Mouse (Mus musculus) kidney, postnatal 10 days (tissue): ENCODE results near the gene Cnih3.

Experiments used
- DNase-seq: peaks from one replicate; pipeline ENCODE4 v3.0.0; 2021; ENCODE audit warnings: mixed read lengths

Cnih3 gene

DNA sequence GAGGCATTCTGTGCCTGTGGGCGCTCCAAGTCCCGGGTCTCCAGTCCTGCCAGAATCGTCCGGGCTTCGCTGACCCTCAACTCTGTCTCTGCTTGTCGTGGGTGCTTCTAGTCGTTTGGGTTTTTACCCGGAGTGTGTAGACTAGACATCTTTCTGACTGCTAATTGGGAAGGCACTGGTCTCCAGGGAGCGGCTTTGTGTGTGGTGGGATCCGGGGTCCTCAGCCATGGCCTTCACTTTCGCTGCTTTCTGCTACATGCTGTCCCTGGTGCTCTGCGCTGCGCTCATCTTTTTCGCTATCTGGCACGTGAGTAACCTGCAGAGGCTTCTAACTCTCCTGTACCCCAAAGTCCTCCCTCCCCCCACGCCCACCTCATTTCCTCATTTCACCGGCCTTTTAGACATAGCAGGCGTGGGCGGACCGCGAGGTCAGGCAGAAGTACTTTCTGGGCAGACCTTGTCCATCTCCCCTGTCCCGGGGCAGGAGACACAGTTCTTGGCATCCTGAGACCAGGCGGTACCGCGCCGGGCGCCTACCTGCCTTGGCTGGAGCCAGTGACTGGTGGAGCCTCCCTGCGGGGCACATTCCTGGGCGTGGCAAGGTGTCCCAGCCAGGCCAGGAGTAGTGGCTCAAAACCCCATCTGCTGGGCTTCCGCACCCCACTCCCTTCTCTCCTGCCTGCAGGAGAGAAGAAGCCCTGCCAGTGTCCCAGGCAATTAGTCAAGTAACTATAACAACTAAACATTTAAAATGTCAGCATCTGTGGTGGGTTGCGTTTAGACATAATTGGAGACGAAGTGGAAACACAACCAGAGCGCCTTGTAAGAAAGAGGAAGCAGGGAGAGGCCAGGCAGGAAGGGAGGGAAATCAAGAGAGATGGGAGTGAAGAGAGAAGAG is 1.0 kb downstream of the Cnih3 start:
- DNase-seq, result peak; percentile 20

DNA sequence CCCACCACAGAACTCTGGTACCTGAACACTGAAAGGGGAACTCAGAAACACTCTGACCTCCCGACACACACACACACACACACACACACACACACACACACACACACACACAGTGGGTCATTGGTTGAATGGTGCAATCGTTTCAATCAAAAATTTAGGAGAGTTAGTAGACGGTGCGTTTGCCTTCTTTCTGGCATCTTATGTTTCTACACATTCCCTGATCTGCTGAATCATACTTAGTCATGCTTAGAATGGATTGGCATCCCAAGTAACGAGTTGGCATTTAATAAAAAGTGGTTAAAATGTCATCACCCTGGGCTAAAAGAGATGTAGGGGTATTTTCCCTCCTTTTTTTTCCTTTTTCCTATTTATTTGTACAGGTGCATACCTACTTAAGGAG is 3.3 kb downstream of the Cnih3 start:
- no peak for DNase-seq

DNA sequence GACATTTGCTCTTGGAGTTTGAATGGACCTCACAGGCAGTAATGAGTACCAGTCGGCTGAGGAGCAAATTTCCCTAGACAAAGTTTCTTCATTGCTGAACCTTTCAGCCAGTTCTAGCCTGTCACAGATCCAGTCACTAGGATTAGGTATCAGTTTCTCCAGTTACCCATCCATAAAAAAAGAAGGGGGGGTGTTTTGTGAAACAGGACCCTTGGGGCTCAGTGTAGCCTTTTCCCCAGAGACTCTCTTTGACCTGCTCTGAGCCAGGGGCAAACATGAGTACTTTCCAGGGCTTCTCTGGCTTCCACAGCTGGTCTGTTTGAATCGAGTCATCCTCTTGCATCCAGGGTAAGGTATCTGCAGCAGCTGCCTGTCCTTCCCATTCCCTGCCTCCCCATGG is 5.4 kb downstream of the Cnih3 start:
- no peak for DNase-seq

DNA sequence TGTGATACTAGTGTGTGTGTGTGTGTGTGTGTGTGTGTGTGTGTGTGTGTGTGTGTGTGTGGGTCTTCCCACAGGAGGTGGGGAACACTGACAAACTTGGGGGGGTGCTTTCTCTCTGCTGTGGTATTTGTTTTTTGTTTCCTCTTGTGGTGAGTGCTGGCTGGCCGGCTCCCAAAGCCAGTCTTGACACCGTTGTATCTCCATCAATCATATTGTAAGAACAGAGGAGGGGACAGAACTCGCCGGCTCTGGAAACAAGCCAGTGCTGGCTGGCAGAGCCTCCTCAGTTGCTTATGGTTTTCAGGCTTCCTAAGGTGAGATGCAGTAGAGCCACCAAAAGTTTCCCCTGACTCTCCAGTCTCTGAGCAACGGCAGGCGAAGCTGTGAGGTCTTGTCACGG is 6.1 kb downstream of the Cnih3 start:
- no peak for DNase-seq

DNA sequence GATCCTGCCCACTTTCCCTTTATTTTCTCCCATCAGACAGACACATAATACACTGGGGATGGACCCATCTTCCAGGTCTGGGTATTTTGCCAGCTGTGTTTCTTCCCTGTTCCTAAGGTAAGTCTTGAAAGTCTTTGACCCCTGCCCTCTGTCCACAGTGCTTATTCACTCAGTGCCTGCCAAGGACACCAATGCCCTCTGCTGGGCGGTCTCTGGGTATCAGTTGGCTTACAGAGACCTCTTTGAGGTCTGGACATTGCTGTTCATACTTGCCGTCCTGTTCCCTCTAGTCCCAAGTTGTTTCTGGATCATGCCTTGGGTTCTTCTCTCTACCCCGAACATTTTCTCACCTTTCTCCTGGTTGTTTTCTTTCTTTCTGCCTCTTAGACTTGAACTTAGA is 8.3 kb downstream of the Cnih3 start:
- no peak for DNase-seq

DNA sequence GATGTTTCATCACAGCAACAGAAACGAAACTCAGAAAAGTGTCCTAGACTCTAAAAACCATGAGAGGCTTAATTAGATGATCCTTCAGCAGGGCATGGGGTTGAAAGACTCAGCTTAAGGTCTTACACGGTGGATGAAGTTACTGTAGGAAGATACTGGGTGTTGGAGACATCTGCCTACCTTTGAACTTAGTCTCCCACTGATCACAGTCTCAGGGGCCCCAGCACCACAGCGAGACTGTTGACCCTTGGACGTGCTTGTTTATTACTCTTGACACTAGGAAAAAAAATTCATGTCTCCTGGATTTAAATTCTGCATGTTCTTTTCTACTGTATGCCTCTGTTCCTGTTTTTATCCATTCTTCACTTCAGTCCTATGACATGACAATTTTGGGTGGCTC is 11.6 kb downstream of the Cnih3 start:
- DNase-seq, result no peak

DNA sequence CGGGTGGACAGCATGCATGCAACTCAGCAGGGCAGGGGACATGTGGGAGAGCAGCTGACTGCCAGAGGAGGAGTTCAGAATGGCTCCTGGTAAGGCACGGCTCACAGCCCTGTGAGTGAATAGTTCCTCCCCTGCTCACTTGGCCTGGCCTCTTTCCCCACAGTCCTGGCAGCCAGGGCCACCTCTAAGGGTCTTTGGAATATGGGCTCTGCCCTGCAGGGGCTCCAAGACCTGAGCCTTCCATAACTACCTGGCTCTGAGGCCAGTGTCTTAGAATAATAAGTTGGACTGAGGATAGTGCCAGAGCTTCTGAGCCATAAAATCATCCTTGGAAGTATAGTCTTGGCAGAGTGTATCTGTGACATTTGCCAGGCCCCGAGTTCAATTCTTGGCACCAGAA is 12.9 kb downstream of the Cnih3 start:
- no peak for DNase-seq

DNA sequence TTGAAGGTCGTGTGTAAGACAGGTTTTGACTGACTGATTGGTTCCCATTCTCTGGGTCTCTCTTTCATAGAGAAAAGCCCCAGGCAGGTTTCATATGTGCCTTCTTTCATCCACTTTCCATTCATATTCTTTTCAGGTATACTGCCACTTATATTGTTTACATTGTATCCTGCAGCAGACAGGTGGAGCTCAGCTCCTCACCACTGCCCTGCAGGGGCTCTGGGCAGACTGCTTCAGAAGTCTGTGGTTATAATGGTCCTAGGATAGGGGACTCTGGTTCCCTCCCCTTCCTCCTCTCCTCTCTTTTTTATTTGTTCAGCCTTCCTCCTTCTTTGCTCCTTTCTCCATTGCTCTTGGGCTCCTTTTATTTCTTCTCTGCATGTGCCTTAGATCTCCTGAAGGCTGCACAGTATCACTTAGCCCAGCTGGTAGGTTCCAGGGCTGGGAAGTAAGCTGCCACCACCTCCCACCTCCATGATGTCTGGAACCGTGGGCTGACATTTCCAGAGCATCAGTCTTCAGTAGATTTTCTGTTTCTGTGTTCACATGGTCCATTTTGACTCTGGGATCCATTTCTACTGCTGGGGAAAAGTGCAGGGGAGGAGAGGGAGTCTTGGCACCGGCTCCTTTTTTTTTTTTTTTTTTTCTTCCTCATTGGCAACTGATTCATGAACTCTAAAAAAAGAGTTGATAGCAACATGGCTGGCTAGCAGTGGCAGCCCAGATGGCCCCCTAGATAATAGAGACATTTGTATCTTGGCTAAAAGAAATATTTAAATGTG is 16.6 kb downstream of the Cnih3 start:
- DNase-seq, result no peak

DNA sequence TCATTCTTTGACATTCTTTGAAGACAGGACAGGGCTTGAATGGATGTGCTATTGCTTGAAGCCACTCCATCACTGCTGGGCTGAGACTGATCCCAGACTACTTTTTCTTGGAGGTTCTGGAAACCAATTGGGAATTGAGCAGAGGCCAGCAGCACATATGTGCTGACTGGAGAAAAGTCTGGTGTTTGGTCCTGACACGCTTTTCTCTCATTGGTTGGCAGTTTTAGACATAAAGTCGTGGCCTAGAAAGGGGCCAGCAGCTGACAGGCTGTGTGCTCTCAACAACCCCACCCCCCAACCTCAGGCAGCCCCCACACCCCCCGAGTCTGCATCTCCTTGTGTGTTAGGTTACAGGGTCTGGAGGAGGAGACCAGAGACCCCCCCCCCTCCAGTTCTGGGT is 17.9 kb downstream of the Cnih3 start:
- DNase-seq, result no peak

DNA sequence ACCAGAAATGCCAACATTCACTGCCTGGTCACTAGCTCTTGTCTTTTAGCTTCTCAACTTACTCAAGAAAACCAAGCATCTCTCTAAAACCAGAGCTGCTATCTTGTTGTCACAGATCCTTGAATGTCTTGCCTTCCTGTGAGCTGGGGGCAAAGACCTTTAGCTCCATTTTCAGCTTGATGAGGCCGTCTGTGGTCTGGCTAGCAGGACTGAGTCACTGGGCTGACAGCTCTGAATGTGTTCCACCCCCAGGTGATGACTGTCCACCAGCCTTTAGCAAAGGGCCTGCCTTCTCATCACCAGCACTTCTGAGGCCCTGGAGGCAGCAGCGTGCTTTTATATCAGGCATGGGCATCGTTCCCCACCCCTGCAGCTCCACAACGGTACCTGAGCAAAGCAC is 18.8 kb downstream of the Cnih3 start:
- no peak for DNase-seq

DNA sequence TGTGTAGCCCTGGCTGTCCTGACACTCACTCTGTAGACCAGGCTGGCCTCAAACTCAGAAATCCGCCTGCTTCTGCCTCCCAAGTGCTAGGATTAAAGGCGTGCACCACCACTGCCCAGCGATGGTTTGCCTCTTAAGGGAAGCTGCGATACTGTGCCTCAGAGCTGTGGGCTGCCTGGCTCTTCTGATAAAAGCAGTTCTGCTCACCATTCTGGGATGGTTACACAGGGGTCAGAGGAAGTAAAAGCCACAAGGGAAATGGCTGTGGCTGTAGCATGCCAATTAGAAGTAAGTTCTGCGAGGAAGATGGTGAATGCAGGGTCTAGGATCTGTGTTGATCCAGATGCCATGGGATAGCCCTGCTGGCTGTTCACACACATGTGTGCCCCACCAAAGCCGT is 19.9 kb downstream of the Cnih3 start:
- DNase-seq, result no peak

DNA sequence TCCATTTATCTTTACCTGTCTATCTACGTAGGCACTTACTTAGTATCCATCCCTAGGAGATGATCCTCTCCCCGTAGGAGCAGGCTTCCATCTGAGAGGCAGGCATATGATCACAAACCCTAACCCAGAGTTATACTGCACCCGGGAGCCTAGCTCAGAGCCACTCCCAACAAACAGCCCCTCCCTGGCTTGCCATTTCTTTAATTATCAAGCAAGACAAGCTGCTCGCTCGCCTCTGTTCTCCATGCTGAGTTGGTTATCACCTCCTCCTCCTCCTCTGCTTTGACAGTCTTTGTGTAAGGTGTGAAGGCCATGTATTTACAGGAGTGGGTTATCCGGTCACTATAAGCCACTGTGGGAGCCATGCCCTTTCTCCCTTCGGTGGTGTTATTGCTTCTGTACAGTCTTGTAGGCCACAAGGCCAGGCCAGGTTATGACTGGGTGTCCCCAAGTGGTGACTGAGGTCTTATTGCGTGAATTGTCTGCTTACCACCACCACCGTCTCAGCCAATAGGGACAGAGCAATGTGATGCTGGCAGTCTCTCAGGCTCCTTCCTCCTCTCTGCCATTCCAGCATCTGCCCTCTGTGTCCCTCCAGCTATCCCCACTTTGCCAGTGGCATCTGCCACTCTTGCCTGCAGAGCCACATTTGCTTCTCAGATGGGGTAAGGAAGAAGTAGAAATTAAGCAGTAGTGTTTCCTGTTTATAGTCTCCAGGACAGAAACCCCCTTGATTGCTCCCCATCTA is 22.4 kb downstream of the Cnih3 start:
- no peak for DNase-seq

DNA sequence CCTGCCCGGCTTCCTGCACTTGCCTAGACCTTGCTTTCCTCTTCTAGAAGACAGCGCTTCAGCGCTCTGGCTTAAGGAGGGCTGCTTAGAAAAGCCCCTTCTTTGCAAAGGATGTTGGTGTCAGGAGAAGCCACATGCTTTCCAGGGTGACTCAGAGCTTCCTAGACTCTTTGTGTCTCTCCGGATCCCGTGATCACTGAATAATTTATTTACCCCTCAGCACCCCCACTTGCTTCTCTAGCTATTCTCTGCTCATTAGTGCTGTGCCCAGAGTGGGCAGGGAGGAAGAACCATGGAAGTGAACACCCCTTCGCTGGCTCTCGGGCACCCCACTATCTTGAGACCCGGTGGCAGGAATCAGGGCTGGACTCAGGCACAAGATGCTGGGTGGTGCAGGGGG is 24.0 kb downstream of the Cnih3 start:
- no peak for DNase-seq

DNA sequence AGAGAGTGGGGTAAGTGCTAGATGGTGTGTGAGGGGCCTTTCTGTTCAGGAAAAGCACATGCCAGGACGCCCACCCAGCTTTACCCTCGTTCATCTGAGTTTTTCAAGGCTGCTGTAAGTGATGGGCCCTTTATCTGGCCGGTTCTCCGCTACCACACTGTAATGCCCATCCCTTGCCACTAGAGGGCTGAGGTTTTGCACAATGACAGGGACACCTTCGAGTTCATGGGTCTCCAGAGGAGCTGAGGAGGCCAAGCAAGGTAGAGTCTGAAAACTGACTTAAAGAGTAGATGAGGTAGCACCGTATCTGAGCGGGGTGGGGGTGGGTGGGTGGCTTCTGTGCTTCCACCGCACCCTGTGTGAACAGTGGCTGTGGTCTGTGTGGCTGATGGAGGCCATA is 27.2 kb downstream of the Cnih3 start:
- peak; percentile 69 for DNase-seq

DNA sequence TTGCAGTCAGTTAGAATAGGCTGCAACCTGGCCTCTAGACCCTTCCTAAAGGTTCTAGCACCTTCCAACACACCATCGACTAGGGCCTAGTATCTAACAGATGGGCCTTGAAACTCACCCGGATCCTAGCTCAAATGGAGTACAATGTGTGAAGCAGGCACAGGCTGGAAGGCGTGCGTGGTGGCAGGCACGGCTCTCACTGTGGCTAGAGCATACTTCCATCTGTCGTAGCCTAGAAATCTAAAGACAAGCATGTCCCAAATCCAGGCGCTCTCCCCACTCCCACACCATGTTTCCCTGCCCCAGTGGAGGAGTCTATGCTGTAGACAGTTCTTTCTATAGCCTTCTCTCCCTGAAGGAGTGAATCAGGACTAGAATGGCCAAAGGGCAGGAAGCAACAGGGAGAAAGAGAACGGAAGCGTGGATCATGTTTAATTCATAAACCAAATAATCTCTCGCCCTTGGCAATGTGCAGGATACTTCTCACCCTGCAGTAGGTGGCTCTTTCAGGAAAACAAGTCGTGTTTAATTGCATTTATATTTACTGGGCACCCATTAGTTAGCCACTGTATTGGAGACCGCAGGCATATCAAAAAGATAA is 29.1 kb downstream of the Cnih3 start:
- DNase-seq, result no peak

DNA sequence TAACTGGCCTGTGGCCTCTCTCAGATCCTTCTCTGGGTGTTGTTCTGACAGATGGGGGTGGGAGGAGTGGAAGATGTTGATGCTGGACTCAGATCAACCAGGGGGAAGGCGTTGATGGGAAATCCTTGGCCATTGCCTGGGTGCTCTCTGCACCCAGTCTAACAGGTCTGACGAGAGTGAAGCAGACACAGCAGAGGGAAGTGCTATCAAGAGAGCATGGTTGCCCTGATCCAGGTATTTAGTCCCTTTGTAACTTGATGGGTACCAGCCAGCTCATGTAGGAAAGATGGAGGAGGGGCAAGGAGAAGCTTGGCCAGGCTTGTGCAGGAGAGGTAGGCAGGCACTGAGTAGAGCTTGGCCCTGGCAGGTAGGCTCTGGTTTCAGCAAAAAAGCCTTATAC is 36.8 kb downstream of the Cnih3 start:
- no peak for DNase-seq

DNA sequence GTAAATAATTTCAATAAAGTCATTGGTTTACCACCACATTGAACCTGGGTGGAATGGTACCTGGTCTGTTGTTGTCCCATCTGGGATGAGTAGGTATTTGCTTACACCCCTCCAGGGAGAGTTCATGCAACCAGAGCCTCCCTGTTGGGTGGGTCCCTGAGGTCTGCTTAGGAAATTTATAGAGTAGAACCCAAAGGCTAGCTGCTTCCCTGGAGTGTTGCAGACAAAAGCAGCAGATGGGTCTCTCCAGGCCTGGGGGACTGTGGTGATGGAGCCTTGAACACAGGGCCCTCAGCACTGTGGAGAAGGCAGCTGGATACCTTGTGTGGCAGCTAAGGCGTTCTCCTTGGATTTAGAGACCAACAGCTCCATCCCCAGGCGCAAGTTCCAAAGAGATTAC is 40.1 kb downstream of the Cnih3 start:
- DNase-seq, result no peak

DNA sequence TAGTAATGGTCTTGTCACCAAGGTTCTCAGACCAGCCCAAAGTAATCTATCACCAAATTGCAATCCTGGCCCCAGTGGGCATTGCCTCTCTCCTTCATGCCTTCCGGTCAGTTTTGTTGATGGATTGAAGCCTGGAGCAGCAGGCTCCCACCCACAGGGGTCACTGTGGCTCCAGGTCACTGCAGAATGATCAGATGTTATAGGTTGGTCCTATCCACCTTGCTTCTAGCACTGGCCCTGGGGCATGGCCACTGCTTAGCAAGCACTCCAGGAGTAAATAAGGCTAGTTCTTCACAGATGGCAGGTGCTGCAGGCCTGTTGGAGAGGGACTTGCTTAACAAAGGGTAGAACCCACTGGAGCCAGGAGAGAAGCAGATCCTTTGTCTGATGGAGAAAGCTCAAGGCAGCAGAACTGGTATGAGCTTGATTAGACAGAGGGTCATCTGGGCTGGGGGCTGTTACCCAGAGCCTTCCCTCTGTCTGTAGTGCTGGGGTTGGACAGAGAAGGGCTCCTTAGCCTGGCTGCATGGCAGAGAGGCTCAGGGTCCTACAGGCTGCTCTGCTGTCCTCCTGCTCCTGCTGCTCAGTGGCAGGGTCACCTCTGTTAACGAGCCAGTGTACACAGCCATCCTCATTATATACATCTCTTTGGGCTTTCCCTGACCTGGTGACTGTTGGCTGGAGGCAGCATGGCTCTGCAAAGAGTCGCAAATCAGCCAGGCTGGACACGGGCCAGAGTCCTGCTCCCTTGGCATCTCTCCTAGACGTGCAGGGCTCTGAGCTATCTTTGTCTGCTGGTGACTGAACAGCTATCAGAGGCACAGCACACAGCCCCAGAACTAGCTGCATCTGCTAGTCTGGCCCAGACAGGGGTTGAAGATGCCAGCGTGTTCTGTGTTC is 41.1 kb downstream of the Cnih3 start:
- peak; percentile 76 for DNase-seq

DNA sequence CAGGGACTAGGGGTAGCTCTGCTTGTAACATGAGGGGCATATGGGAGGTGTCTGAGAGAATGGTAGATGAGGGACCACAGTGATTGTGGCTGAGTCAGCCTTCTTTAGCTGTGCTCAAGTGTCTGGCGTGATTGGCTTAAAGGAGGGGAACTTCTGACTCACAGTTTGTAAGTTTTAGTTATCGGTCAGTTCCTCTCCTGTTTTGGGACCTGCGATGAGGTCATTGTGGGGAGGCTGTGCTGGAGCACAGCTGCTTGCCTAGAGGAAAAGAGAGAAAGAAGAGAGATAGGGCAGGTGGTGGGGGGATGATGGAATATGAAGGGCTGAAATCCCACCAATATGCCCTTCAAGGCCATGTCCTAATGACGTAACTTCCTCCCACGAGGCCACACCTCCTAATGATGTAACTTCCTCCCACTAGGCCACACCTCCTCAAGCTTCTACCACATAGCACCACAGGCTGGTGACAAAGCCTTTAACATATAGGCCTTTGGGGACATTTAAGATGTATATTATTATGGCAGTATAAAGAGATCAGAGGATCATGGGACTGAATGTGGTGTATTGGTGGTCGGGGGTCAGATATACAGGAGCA is 42.9 kb downstream of the Cnih3 start:
- no peak for DNase-seq

DNA sequence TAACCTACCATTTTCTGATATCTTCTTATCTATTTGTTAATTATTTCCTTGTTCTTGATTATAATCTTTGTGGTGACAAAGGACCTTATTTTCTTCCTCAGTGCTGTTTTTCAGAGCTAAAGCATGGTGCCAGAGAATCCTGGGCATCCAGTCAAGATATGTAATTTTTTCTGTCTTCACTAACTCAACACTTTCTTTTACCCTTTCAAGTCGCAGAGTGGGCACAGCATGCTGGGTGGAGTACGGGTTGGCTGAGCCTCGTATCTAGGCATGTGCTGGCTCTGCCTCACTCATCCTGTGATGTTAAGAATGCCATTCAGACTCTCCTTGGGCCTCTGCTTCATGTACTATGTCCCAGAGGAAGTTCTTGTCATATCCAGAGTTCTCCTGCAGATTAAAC is 46.8 kb downstream of the Cnih3 start:
- no peak for DNase-seq

DNA sequence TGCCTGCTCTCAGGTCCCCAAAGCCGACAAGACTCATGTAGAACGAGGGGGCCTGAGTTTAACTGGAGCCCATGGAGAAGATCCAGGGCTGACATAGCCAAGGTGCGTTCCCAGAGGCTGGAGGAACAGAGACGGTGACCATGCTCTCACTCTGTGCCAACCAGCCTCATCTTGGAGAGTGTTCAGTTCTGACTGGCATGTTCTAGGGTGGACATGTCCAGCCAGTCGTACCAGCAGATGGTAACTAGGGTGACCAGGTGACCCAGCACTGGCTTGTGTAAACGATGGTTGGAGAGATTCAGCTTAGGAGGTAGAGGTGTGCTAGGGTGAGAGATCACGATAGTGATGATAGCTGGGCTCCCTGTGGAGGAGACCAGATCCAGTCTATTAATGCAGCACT is 50.6 kb downstream of the Cnih3 start:
- no peak for DNase-seq

DNA sequence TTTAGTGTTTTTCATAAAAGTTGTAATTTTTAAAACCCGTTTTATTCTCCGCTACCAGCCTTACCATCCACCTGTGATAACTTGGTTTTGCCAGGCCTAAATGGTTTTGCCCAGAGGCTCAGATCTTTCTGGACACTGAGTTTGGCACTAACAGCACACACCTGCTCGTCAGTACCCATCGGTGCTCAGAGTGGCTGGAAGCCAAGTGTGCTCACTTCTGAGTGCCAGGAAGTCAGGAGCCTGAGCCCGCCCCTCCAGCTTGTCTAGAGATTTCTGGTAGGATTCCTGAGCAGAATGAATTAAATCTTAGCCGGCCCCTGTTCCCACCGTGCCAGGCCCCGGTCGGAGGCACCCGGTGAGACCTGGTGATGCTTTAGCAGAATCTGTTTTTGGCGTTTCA is 54.9 kb downstream of the Cnih3 start:
- no peak for DNase-seq
